ENCODE assay signal across 11 mouse cellular contexts in genomic region chr6:39304371-39304874, GRCm38 (mm10).
DNase-seq lines count a peak whose midpoint lies in the region; ATAC-seq and TF ChIP-seq lines count a peak whose summit lies in the region.
"Had no signal": no experiment of that assay in that cellular context is flagged by ENCODE, and none has a peak within 500 bp of the region (broad histone marks: within the 10 kb centered on the region; RNA-seq: fewer than 3 reads in every experiment).

No protein-coding gene starts in this region.

- DNase-seq in brain, embryonic 14.5 days (ENCODE audit: low read depth) = peak; percentile 63
- DNase-seq in spleen, postnatal 14 days (ENCODE audit: low spot score in 2 of 2) = no peak
- no peak for DNase-seq in cerebellum, adult 11 months
- no peak for DNase-seq in left cerebral cortex, adult 11 months (ENCODE audit: low spot score)
- DNase-seq: adrenal gland, postnatal 25 days had no signal

- no peaks in the 10 kb centered on the region for H3K36me3 ChIP-seq in embryonic facial prominence, embryonic 13.5 days
- no peaks in the 10 kb centered on the region for H3K36me3 ChIP-seq in hindbrain, embryonic 15.5 days
- no peaks in the 10 kb centered on the region for H3K36me3 ChIP-seq in midbrain, embryonic 12.5 days
- H3K36me3 ChIP-seq: lung, embryonic 15.5 days had no signal

- no peaks in the 10 kb centered on the region for H3K9me3 ChIP-seq in embryonic facial prominence, embryonic 13.5 days
- no peaks in the 10 kb centered on the region for H3K9me3 ChIP-seq in hindbrain, embryonic 15.5 days
- no peaks in the 10 kb centered on the region for H3K9me3 ChIP-seq in midbrain, embryonic 12.5 days
- H3K9me3 ChIP-seq: lung, embryonic 15.5 days had no signal

- H3K4me3 ChIP-seq in embryonic facial prominence, embryonic 13.5 days = no peak overlapping the region
- H3K4me3 ChIP-seq in hindbrain, embryonic 15.5 days = no peak overlapping the region
- H3K4me3 ChIP-seq in midbrain, embryonic 12.5 days = no peak overlapping the region
- H3K4me3 ChIP-seq: lung, embryonic 15.5 days had no signal

- TF ChIP-seq CTCF in brain, embryonic 14.5 days (IDR thresholded peaks at IDR 0.05; ENCODE audit: borderline replicate concordance, extremely low read depth, insufficient read depth, insufficient read length) = no peak

- no peaks in the 10 kb centered on the region for H3K27me3 ChIP-seq in embryonic facial prominence, embryonic 13.5 days
- no peaks in the 10 kb centered on the region for H3K27me3 ChIP-seq in hindbrain, embryonic 15.5 days
- no peaks in the 10 kb centered on the region for H3K27me3 ChIP-seq in midbrain, embryonic 12.5 days
- H3K27me3 ChIP-seq: lung, embryonic 15.5 days had no signal

- ATAC-seq in embryonic facial prominence, embryonic 13.5 days (ENCODE audit: insufficient number of reproducible peaks, insufficient read depth, low FRiP score, low TSS enrichment, low read depth) = no peak
- no peak for ATAC-seq in hindbrain, embryonic 15.5 days (ENCODE audit: low FRiP score, low read depth)
- no peak for ATAC-seq in midbrain, embryonic 12.5 days (ENCODE audit: low FRiP score, low read depth)
- no peak for ATAC-seq in CD4-positive, CD25-positive, alpha-beta regulatory T cell, adult 4 months

- TF ChIP-seq POLR2A in brain, embryonic 14.5 days (IDR thresholded peaks at IDR 0.05; ENCODE audit: borderline replicate concordance, extremely low read depth, insufficient read depth, insufficient read length, poor library complexity, severe bottlenecking) = no peak

- H3K4me2 ChIP-seq in embryonic facial prominence, embryonic 13.5 days = no peak overlapping the region
- no peak overlapping the region for H3K4me2 ChIP-seq in hindbrain, embryonic 15.5 days
- peak overlapping the region; percentile 3; the same call in 1 of the 2 replicates for H3K4me2 ChIP-seq in midbrain, embryonic 12.5 days (replicated peaks)
- H3K4me2 ChIP-seq: heart, embryonic 11.5 days; lung, embryonic 15.5 days had no signal

- WGBS in embryonic facial prominence, embryonic 13.5 days = 12% methylated on average over 6 of the region's 6 CpGs
- WGBS in hindbrain, embryonic 15.5 days = 13% methylated on average over 6 of the region's 6 CpGs
- 15% methylated on average over 6 of the region's 6 CpGs for WGBS in midbrain, embryonic 12.5 days

- H3K27ac ChIP-seq in embryonic facial prominence, embryonic 13.5 days = peak overlapping the region; percentile 66
- peak overlapping the region; percentile 59; the same call in 1 of the 2 replicates for H3K27ac ChIP-seq in hindbrain, embryonic 15.5 days (replicated peaks)
- H3K27ac ChIP-seq in midbrain, embryonic 12.5 days (replicated peaks) = peak overlapping the region; percentile 35; the same call in 1 of the 2 replicates
- H3K27ac ChIP-seq: lung, embryonic 15.5 days had no signal

- H3K4me1 ChIP-seq in embryonic facial prominence, embryonic 13.5 days = peaks cover 13% of the 10 kb centered on the region
- H3K4me1 ChIP-seq in hindbrain, embryonic 15.5 days (replicated peaks) = no peaks in the 10 kb centered on the region; the same call in 1 of the 2 replicates
- peaks cover 10% of the 10 kb centered on the region for H3K4me1 ChIP-seq in midbrain, embryonic 12.5 days

- peak overlapping the region; percentile 16; the same call in 1 of the 2 replicates for H3K9ac ChIP-seq in embryonic facial prominence, embryonic 13.5 days
- H3K9ac ChIP-seq in hindbrain, embryonic 15.5 days = no peak overlapping the region
- H3K9ac ChIP-seq in midbrain, embryonic 12.5 days (replicated peaks) = no peak overlapping the region
- H3K9ac ChIP-seq: lung, embryonic 15.5 days had no signal
